Mouse (Mus musculus) erythroblast, embryonic 14.5 days (primary cell): ENCODE data around the gene Nrxn3.

Experiments
- GATA1 ChIP-seq: IDR thresholded peaks from 2 replicates; pipeline ENCODE4 v1.6.1; 2012; ENCODE audit warnings: low read length, inconsistent platforms, mixed read lengths
- TAL1 ChIP-seq: IDR thresholded peaks from 3 replicates; pipeline ENCODE4 v1.6.1; 2012; ENCODE audit warnings: low read length, inconsistent platforms, mixed read lengths

- TF ChIP-seq GATA1 (no peak), TAL1 (no peak)
Measured at GRCm38 (mm10) chr12:88924896-88925295, 202.2 kb downstream of the Nrxn3 start.
